Mouse (Mus musculus) megakaryocyte, embryonic 14.5 days (primary cell): ENCODE measurements at regions not wholly inside any gene's neighbourhood (a gene's known extent, or its start where the extent isn't known, plus 50 kb on each side); places are given as distances from the start of the nearest gene placed in this dataset.

Source experiments
- H3K27me3 ChIP-seq: replicated peaks from 2 replicates; pipeline ENCODE3; 2012; ENCODE audit warnings: inconsistent platforms
- H3K36me3 ChIP-seq: replicated peaks from 2 replicates; pipeline ENCODE3; 2012; ENCODE audit warnings: low read length, inconsistent platforms, mixed read lengths
- H3K4me1 ChIP-seq: 2 replicates; pipeline ENCODE4 v1.6.1; 2012; ENCODE audit warnings: inconsistent platforms
- H3K4me3 ChIP-seq: replicated peaks from 2 replicates; pipeline ENCODE3; 2012; ENCODE audit warnings: moderate library complexity, mild to moderate bottlenecking, inconsistent platforms
- H3K9me3 ChIP-seq: 2 replicates; pipeline ENCODE4 v1.6.1; 2012; ENCODE audit warnings: inconsistent platforms
- FLI1 ChIP-seq: IDR thresholded peaks from 2 replicates; pipeline ENCODE4 v1.6.1; 2012; ENCODE audit warnings: low read length, inconsistent platforms, mixed read lengths
- GATA1 ChIP-seq: IDR thresholded peaks from 3 replicates; pipeline ENCODE4 v1.6.1; 2012; ENCODE audit warnings: mixed read lengths, low read length, inconsistent platforms, borderline replicate concordance

DNA sequence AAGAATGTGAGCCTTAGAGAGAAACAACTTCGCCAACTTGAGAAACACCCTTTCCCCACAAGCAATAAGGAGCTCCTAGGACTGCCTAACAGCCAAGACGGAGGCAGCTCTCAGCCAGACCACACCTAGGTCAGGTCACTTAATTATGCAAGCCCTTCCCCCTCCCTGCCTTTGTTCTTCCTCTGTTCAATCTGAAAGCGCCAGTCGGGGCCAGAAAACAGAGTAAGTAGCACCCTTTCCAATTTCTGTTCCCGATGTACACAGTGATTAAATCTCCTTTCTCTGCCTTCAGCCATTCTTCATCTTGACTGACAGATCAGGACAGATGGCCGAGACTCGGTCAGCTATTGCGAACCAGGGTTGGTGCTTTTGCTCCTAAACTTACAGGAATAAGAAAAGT lies 177.0 kb upstream of the Sfrp2 start:
- Histone ChIP-seq H3K36me3 (no peaks in the 10 kb centered on the region), H3K9me3 (peaks cover 10% of the 10 kb centered on the region), H3K27me3 (no peaks in the 10 kb centered on the region), H3K4me1 (no peaks in the 10 kb centered on the region), H3K4me3 (no peak overlapping the region)
- no peak for TF ChIP-seq GATA1

DNA sequence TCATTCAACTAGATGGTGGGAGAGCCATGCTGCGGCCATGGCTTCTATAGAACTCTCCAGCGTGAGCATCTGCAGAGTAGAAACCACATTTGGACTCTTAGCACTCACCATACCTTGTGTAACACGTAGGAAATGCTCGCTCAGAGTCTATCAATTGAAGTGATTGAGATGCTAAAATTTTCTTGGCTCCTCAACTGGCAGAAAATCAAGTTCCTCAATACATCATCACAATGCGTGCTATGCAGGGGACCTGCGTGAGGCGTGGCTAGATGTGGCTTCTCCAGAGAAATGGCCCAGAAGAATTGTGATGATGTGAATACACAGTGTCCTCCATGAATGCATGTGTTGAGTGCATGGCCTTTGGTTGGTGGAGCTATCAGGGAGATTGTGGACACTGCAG lies 174.9 kb upstream of the Sfrp2 start:
- Histone ChIP-seq H3K4me1 (no peaks in the 10 kb centered on the region), H3K4me3 (no peak overlapping the region), H3K27me3 (no peaks in the 10 kb centered on the region), H3K9me3 (peaks cover 10% of the 10 kb centered on the region), H3K36me3 (no peaks in the 10 kb centered on the region)
- TF ChIP-seq GATA1, result no peak
- no peak for TF ChIP-seq FLI1

DNA sequence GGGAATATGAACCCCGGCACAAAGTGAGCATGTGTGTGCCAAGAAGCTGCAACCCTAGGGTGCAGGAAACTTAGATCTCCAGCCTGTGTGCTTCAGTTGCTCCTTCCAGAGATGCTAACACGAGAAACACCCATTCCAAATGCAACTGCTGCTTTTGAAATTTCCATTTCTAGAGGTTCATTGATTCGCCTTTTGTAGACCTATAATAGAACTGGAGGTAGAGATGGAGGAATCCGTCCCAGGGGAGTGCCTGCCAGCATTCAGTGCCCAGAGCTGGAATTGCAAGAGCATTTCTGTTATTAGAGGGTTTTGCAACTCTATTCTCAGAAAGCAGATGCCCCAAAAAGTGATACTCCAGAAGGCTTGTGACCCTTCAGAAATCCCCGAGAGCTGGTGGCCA lies 172.8 kb upstream of the Sfrp2 start:
- Histone ChIP-seq H3K4me3 (no peak overlapping the region), H3K9me3 (peaks cover 10% of the 10 kb centered on the region), H3K27me3 (no peaks in the 10 kb centered on the region), H3K36me3 (no peaks in the 10 kb centered on the region), H3K4me1 (no peaks in the 10 kb centered on the region)
- TF ChIP-seq GATA1, result no peak
- TF ChIP-seq FLI1, result no peak

DNA sequence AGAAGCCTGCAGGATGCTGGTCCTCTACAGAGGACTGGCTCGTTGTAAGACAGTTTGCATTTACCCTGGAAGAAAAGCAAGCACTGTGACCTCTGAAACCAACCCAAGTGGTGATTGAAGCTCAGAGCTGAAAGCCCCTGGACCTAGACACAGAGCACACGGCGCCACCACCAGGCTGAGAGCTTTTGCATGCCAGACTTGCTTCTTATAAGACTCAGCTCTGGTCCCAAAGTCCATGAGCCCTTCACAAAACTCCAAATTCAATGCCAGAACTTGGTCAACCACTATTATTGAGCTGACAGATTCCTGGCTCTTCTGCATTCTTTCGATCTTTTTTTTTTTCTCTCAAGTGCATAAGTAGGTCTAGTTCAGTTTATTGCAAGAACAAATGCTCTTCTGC lies 164.6 kb upstream of the Sfrp2 start:
- Histone ChIP-seq H3K27me3 (no peaks in the 10 kb centered on the region), H3K4me1 (no peaks in the 10 kb centered on the region), H3K9me3 (no peaks in the 10 kb centered on the region), H3K4me3 (no peak overlapping the region), H3K36me3 (no peaks in the 10 kb centered on the region)
- TF ChIP-seq GATA1 (no peak), FLI1 (no peak)

DNA sequence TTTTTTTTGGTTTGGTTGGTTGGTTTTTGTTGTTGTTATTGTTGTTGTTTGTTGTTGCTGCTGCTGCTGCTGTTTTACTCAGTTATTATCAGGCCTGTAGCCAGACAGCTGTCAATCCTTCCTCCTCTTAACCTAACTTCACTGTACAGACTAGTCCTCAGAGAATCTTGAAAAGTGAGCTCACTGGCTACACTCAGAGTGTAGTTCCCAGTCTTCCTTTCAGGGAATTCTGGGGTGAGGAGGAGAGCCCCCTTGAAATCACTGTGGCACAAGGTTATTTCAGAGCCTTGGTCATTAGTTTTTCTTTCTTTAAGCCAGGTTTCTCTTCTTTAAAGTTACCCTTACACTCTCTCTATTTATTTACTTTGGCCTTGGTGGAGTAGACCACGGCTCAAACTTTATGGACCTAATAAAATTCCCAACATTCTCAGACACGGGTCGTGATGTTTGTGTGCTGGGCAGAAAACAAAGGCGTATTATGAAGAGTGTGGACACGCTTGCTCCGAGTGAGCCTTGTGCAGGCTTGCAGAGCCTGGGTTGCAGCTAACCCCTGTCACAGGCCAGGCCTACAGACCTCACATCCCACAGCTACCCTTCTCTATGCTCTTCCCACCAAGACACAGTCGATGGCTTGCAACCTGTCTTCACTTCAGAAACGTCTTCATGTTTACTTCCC lies 156.9 kb upstream of the Sfrp2 start:
- Histone ChIP-seq H3K4me1 (no peaks in the 10 kb centered on the region), H3K27me3 (no peaks in the 10 kb centered on the region), H3K36me3 (no peaks in the 10 kb centered on the region), H3K9me3 (no peaks in the 10 kb centered on the region), H3K4me3 (no peak overlapping the region)
- TF ChIP-seq GATA1 (no peak), FLI1 (no peak)

DNA sequence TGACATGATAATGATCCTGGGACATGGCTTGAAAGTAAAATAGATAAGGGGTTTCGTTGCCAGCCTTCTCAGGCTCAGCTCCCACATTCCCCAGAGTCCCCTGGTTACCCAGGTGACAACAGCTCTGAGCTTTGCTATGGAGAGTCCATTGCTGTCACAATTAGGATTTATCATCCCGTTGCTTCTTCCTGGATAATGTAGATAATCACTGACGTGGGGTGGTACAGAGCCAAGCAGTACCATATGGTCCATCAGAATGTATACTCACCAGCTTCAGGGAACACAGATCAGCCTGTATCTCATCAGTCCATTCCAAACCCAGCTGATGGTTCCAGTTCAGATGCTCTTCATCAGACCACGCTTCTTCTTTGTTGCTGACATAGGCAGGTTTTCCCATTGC lies 145.7 kb upstream of the Sfrp2 start:
- no peaks in the 10 kb centered on the region for H3K27me3 ChIP-seq
- H3K36me3 ChIP-seq, result no peaks in the 10 kb centered on the region
- TF ChIP-seq FLI1 (no peak), GATA1 (no peak)
- H3K9me3 ChIP-seq, result no peaks in the 10 kb centered on the region
- no peaks in the 10 kb centered on the region for H3K4me1 ChIP-seq
- no peak overlapping the region for H3K4me3 ChIP-seq

DNA sequence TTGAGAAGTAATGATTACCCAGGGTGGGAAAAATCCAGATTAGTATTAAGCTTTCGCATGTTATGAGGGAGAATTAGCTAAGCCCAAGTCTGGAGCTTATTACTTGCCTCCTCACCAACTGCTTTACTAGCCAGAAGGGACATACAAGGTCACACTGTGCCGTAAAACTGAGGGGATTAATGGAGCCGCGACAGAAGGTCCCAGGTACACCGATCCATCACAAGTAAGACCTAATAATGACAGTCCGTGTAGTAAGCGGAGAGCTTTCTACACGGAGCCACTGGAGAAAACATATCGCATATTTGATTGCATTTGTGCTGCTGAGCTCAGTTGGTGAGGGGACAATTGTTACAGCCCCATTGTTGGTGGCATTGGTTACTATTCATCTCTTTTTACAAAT lies 133.1 kb upstream of the Sfrp2 start:
- Histone ChIP-seq H3K4me3 (no peak overlapping the region), H3K4me1 (no peaks in the 10 kb centered on the region), H3K9me3 (peaks cover 2% of the 10 kb centered on the region; the same call in 1 of the 2 replicates), H3K27me3 (no peaks in the 10 kb centered on the region), H3K36me3 (no peaks in the 10 kb centered on the region)
- TF ChIP-seq FLI1 (no peak), GATA1 (no peak)

DNA sequence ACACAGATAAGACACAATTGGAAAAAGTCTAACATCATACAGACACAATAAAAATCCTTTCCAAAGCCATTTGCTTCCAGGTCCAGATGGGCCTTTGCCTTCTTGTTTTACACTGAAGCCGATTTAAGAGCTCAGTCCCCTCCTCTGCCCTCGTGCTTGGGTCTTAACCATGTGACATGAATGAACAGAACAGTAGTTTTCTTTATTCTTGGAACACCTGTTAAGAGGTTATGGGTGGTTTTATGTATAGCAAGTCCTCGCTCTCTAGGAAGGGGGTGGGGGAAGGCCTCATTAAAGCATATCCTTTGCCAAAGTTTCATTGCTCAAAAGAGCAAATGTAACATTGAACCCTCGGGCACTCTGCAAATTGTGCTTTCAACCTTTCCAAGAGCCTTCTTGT lies 125.7 kb upstream of the Sfrp2 start:
- Histone ChIP-seq H3K4me1 (no peaks in the 10 kb centered on the region), H3K27me3 (no peaks in the 10 kb centered on the region), H3K36me3 (no peaks in the 10 kb centered on the region), H3K4me3 (no peak overlapping the region), H3K9me3 (no peaks in the 10 kb centered on the region)
- TF ChIP-seq GATA1, result no peak
- no peak for TF ChIP-seq FLI1

DNA sequence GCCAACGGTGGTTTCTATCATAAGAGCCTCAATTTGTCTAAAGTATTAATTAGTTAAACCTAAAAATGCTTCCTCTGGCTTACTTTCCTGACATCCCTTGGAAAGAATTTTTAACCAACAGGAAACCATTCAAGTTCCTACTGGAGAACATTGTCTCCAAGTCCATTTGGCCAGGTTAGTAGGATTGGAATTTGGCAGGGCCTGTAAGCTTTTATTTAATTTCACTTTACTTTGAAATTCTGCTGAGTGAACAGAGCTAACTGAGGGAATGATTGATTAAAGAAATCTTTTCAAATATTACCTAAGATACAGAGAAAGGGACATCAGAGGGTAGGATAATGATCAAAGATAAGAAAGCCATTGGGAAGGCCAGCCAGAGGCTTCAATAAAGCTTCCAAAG lies 102.4 kb upstream of the Sfrp2 start:
- Histone ChIP-seq H3K4me3 (no peak overlapping the region), H3K27me3 (no peaks in the 10 kb centered on the region), H3K9me3 (no peaks in the 10 kb centered on the region), H3K4me1 (no peaks in the 10 kb centered on the region), H3K36me3 (no peaks in the 10 kb centered on the region)
- TF ChIP-seq FLI1, result no peak
- TF ChIP-seq GATA1, result no peak

DNA sequence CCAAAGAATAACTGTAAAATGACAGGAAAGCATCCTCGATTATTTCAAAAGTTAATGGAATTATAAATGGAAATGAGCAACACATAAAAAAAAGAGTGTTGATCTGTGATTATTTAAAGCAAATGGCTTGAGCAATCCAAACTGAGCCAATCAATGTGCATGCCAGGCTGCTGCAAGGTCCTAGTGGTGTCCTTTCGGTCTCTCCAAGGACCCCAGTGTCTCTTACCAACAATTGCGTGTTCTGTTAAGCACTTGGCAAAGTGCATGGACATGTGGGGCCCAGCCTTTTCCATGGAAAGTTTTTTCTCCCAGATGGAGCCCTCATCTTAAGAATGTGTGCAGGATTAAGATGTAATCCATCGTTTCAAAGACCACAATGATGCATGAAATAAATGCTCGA lies 90.0 kb upstream of the Sfrp2 start:
- H3K4me1 ChIP-seq, result no peaks in the 10 kb centered on the region

DNA sequence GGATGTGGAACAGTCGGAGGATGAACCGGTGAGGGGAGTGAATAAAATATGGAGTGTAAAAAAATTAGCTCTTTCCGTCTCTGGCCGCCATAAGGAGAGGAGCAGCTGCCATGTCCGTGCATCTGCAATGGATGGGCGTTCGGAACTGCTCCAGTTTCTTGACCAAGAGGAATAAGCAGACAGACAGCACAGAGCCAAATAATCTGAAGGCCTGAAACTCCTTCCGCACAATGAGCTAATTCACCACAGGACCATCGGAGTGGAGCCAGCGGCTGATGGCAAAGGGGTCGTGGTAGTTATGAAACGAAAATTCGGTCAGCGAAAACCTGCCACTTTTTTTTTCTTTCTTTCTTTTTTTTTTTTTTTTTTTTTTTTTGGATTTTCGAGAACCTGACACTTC lies 79.5 kb upstream of the Sfrp2 start:
- Histone ChIP-seq H3K4me3 (no peak overlapping the region), H3K4me1 (no peaks in the 10 kb centered on the region), H3K9me3 (no peaks in the 10 kb centered on the region; the same call in 1 of the 2 replicates), H3K27me3 (no peaks in the 10 kb centered on the region), H3K36me3 (no peaks in the 10 kb centered on the region)
- TF ChIP-seq GATA1 (no peak), FLI1 (no peak)

More for the DNA sequence above, 90.0 kb upstream of the Sfrp2 start:
- no peaks in the 10 kb centered on the region for H3K9me3 ChIP-seq
- no peaks in the 10 kb centered on the region for H3K27me3 ChIP-seq
- TF ChIP-seq FLI1 (no peak), GATA1 (no peak)
- H3K4me3 ChIP-seq, result no peak overlapping the region
- H3K36me3 ChIP-seq, result no peaks in the 10 kb centered on the region
